Mouse (Mus musculus): Measurements from ENCODE around the gene Zdhhc19. TPM values are rescaled to one million over a fixed set of nuclear protein-coding genes. Genes with fewer than 3 reads are reported as not detected.

Gene Zdhhc19
- total RNA-seq, 4 experiments from 2014 or later, result not detected

DNA sequence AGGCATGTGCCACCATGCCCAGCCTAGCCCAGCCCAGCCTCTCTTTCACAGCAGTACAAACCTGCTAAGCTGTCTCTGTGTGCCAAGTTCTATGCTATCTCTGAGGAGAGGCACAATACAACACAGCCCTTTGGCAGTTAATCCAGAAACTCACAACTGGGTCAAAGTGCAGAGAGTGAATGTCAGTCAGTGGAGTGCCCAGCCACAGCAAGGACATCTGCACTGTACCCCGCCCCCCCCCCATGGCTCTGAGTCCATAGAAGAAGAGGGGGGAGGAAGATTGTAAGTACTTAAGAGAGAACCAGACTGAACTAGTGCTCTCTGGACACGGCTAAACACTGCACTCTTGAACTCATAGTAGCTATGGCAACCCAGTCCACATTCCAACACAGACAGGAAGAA, 55.3 kb downstream of the Zdhhc19 start:
- peak; percentile 12 for DNase-seq

DNA sequence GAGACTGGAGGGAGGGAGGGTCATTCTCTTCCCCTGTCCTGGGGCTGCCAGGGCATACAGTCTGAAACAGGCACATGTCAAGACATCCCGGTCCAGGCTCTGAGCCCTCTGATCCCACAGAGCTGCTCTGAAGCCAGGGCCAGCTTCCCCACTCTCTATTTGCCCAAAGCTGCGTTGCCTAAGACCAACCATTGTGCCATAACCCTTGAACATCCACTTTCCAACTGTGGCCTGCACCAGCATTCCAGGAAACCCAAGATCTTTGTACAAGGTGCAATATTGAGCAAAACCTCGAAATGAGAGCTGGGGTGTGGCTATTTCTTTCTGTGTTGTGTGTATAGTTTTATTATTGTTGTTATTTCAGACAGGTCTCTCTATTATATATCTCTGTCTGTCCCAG, 59.5 kb downstream of the Zdhhc19 start:
- no peak for DNase-seq

DNA sequence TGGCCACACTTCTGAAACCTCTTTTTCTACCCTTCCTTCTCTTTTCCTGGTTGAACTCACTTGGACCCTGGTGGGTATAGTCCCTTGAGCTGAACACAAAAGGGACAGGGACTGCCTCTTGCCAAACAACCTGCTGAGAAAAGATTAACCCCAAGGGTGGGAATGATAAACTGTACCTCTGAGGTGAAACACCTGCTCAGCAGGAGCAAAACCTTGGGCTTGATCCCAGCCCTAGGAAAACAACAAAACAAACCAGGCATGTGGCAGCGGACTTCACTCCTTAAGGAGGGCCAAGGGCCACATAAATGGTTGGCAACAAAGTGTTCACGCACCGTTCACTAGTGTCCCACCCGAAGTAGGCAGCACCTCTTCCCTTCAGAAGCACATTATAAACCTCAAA, 63.4 kb downstream of the Zdhhc19 start:
- DNase-seq, result no peak

DNA sequence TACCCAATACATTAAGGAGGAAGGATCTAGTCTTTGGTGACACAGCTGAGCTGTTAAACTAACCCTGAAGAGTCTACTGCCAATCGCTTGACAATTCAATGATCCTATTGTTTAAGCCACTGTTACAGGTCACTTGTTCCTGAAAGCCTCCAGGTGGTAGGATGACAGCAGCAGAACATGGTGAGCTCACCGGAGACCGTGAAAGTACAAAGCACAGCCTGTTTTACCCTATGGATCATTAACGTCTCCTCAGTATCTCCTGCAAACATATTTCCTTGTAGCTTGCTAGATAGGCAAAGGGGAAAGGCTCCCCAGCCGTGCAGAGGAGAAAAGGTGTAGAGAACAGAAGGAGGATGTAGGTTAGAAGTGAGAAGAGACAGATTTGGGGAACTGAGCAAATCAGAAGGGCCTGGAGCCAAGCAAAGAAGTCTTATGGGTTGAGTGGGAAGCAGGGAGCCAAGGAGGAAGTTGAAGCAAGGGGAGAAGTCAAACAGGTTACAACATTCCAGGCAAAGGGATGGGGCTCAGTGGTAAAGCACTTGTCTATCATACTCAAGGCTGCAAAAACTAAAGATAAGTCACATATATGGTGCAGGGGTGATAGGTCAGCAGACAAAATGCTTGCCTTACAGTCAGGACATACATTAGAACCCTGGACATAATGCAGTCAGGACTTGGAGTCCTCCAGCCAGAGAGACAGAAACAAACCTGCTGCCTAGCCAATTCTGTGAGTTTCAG, 67.2 kb downstream of the Zdhhc19 start:
- no peak for DNase-seq

DNA sequence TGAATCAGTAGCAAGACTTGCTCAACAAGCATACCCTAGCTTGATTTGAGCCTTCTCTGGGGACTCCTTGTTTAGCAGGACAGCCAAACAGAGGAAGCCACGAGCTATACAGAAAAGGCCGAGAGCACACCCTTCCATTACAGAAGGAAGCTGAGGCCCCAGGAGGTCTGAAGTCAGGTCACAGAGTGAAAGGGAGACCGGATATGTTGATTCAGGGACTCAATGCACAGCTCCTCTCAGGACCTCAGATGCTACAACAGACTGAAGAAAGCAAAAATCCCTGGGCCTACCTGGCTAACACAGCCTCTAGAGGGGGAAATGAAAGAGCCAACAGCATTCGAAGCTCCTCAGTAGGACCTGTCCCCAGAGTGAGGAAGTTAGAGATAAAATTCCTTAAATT, 71.2 kb downstream of the Zdhhc19 start:
- no peak for DNase-seq

DNA sequence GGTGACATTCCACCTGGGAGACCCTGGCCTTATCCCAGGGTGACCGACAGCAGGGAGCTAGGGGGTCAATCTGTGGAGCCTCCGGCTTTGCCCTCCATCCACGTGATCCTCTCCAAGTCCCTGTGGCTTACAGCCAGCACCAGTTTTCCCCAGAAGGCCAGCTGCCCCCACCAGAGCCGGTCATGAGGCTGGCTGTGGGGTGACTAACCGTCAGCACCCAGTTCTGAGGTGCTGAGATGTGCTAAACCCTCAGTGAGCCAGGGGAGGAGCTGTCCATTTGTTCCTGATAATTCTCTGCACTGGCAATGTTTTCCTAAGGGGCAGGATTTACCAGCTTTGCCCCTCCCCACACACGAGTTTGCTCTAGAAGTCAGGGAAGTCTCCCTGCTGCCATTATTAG, 72.3 kb downstream of the Zdhhc19 start:
- DNase-seq, result no peak

DNA sequence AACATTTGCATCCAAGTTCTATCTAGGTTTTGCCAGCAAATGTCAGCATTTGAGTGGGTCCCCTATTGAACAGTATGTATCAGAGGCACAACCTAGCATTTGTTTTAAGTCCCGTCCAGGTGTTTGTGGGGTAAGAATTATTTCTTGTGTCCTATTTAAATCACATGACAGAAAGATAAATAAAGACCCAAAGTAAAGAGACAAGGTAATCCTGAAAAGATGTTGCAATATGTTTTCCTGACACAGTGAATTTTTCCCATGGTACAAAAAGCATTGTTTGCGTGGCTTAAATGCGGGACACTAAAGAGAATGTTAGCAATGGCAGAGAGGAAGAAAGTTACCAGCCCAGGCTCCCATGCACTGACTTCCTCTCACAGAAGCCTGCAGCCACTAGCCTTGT, 74.0 kb downstream of the Zdhhc19 start:
- no peak for DNase-seq

DNA sequence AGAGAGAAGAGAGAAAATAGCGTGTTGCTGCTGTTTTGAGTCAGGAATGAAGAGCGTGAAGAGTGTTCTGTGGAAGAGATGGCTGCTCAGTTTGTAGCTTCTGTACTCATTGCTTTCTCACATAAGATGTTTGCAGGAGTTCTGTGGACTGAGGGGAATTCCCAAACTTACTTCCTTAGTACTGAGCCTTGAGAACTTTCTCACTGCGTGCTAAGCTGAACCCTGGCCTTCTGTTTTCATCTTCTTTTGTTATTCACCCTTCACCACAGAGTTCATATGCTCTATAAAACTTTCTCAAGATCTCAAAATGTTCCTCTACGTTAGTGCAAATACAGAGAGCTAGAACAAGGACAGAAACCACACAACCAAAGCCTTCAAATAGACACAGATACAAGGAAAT, 76.5 kb downstream of the Zdhhc19 start:
- DNase-seq, result no peak

DNA sequence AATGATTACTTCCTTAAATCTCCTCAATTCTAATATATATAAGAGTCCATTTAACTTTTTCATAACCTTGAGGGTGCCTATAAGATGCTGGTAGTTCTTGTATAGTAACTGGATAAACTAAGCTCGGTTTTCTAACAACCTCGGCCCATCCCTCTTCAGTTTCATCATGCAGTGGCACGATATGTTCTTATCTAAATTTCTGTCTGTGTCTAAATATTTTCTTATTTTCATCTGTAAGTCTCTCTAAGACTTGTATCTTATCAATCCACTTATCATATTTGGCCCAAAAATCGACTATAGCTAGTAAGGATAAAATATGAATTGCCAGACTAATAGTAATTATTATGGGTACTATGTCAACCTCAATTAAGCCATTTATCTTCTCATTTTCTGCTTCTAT, 90.4 kb downstream of the Zdhhc19 start:
- no peak for DNase-seq

DNA sequence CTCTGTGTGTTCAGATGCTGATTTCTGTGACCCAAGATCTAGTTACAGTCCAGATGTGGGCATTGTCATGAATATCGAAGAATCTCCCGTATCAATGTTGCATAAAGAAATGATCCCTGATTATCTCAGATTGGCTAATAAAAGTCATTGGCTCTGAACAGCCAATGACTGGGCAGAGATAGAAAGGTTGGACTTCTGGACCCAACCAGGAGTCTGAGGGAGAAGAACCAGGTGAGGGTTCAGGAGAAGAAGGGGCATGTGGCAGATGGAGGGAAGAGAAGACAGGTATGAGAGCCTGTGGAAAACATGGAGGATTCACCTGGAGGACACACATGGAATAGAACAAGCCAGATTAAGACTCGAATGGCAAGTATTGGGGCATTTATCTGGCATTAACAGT, 92.5 kb downstream of the Zdhhc19 start:
- no peak for DNase-seq

DNA sequence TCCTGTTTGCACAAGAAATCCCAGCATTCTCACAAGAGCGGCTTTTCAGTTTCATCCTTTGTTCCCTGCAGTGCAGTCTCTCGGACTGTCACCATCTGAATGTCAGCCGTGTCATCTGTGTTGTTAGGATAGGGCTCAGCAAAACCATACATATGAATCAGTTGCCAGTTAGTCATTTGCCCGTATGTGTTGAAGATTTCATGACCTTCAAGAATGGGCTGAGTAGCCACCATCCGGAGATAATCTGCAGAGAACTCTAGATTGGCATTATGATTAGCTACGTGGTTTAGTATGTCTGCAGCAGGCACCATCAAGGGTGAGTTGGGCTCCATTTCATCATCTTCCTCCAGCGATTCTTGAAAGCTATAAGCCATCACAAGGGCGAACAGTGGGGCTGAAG, 95.5 kb downstream of the Zdhhc19 start:
- DNase-seq, result no peak

DNA sequence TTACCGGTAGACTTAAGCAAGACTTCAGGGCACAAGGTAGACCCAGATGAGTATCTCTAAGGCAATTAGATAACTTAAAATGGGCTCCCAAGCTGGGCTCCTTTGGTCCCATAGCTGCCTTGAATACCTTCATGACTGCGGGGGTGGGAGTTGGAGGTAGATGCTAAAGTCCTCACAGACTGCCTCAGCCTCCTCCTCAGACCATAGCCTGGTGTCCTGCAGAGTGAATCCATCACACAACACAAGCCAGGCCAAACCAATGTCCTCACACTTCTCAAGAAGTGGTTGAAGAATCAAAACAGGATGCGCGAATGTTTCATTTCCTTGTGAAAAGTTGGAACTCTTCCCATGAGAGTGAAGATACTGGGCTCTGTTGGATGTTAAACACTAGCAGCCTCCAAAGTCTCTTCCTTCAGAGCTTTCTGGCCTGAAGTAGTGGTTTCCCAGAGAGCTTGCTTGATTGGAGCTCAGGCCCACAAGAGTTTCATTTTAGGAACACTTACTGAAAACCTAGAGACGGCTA, 97.3 kb downstream of the Zdhhc19 start:
- DNase-seq, result no peak

DNA sequence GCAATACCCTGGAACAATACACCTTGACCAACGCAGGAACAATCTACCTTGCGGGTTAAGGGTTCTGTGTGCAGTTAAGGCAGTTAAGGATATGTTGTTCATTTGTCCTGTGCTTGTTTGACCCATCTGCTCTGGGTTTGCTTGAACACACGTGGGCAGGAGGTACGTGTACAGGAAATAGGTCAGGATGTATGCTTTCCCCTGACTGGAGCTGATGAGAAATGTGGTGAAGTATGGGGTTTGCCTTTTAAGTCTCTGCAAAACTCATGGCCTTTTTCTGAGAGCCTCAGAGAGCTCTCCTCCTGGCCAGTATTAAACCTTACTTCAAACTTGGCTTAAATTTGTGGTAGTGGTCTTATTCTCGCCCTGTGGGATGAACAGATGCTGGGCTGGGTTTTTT, 97.9 kb downstream of the Zdhhc19 start:
- DNase-seq, result no peak

DNA sequence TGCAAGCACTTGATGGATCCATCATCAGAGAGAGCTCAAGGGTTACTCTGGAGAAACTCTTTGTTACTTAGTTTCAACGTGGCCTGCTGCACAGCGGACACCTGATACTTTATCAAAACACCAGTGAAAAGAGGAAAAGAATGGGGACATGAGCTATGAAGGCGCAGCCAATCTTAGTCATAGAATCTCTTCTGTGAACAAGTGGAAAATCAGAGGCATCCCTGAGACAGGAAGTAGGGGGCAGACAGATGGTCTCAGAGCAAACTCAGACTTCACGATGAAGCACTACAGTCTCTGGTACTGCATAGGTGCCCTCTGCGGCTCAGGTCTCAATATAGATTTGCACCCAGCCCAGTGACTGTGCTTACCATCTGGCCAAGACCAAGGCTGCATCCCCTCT, 98.6 kb downstream of the Zdhhc19 start:
- DNase-seq, result no peak

DNA sequence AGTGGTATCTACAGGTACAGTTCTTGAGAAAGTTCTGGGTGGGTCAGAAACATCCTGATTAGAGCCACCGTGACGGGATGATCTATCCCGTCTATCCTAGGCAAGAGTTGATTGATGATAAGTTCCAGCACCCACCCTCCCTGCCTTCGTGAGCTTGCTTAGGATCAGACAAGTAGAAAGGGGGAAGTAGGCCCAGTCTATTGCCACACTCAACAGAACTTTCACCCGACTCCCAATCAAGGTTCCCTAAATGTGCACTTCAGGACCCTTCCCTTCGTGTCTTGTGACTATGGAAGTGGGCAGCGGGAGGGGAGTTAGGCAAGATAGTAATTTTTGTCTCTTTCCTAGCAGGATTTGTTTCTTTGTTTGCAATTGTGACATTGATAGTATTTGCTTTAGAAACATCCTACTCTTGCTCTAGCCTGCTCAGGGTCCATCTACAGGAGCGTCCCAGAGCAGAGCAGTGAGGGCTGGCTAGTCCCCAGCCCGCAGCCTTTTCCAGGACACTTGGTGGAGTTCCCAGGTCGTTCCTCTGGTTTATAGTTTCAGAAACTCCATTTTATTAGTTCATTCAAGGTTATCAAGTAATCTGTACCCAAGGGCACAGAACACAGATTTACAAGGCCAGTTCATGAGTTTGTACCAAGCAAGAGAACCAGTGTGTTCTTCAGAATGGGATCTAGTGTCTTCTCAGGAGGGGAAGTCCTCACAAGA, 99.2 kb downstream of the Zdhhc19 start:
- DNase-seq, result peak; percentile 30

DNA sequence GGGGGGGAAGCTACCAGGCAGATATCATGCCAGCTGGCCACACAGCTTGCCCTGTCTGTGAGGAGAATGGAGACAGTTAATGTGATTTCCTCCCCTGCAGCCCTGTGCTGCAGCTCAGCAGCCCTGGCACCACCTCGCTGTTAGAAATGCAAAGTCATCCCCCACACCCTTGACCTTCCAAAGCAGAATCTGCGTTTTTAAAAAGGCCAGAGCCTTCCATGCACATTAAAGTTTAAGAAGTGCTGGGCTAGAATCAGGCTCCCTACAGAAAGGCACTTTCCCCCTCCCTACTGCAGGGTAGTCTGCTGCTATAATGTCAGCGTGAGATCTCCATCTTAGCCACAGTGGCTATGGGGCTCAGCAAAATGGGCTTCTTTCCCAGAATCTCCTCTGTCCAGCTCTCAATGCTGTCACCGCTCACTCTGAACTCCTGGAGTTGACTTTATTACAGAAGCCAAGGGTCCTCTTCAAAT, 101.9 kb downstream of the Zdhhc19 start:
- DNase-seq, result peak; percentile 45

DNA sequence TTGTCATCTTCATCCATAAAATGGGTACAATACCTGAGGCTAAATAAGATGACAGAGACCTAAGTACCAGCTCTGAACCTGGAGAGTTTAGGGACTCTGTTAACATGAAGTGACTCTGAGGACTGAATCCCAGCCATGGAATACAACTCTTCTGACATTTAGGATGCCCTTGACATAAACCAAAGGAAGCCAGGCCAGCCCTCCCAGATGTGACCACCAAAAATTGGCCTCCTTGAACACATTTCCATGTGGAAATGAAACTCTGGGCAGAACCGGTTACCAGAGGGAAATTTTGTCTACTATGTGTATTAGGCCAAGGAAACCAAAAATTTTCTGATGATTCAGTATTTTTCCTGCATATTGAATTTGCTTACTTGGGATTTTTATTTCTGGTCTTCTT, 103.1 kb downstream of the Zdhhc19 start:
- DNase-seq, result no peak

DNA sequence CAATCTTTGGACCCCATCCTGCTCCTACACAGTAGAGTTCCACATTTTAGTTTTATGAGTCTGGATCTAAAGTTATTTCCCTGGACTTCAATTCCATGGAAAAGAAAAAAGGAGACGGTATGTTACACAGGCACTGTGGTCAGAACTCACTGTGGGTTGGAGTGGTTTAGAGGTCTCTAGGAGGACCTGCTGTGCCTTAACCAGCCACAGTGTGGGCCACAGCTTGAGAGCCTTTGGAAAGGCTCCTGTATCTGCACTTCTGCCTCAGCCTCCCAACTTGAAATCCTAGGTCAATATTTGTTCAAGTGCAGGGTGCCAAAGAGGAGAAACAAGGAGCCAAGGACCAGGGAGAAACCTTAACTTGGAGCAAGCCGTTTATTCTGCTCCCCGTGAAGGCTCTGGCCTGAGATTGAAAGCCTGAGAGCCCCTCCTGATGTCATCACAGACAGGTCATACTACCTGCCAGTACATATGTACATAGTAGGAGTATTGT, 106.2 kb downstream of the Zdhhc19 start:
- DNase-seq, result no peak

DNA sequence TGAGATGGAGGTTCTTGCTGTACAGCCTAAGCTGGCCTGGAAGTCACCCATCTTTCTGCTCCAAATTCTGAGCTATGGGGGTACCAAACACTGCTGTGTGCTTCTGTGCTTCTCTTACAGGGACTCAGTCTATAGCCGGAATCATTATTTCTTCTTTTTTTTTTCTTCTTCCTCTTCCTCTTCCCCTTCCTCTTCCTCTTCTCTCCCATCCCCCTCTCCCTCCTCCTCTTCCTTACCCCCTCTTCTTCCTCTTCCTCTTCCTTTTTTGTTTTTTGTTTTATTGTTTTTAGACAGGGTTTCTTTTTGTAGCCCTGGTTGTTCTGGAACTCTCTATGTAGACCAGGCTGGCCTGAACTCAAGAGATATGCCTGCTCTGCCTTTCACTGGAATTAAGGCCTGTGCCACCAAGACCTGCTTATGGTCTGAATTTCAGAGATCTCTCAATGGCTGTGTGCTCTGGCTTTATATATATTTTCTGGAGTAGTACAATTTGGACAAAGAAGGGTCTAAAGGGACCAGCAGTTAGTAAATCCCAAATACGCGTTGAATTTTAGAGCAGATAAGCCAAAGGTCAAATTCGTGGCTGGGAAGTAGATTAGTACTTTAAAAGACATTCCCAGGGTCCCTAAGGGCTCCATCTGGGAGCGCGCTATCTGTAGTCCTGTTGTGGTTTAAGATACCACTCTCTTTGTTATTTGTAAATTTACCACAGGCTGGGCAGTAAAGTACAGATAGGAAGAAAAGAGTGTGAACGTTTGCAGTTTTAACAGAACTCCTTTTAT, 111.7 kb downstream of the Zdhhc19 start:
- no peak for DNase-seq

DNA sequence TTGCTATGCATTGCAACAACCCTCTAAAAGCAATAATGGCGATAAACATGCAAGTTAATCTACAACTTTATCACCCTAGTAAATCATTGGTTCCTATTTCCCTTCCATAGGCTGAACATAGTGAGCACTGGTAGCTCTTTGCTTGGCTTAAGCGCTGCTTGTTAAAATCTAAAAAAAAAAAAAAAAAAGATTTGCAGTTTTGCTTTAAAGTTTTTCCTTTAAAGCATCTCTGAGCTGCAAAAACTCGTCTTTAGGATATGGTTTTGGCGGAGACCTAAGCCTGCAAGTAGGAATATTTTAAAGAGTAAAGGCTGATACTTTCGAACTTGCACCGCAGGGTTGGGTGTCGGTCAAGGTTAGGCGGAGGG, 112.3 kb downstream of the Zdhhc19 start:
- DNase-seq, result no peak

DNA sequence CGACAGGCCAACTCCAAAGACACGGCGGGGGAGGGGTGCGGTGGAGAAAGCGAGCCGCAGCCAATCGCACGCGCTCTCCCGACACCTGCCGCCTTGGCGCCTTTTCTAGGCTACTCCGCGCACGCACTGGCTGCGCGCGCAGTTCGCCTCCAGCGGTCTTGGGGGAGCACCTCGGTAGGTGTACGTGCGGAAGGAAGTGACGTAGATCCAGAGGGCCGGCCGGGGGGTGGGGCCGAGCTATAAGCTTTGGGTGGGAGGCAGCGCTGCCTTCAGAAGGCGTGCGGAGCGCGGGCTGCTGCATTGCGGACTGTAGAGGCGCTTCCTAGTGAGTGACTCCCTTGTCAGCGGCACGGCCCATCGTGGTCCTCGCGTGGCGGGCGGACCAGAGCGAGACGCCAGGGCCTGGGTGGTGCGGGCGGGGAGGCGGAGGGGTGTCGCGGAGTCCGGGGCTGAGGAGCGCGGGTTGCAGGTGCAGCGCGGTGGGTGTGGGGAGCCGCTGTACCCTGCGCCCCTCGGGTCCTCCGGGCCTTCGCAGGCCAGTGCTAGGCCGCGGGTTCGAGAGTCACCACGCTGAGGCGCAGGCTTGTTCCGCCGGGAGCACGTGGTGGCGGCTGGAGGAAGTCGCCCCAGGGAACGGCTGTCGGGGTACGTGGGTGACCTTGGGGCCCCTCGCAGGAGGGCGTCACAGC, 112.8 kb downstream of the Zdhhc19 start, which contains the start of gene Tfrc:
Gene Tfrc (plus strand): TSS at position 209 of the 689 bp plus-strand sequence.
- peak; percentile 96 for DNase-seq

DNA sequence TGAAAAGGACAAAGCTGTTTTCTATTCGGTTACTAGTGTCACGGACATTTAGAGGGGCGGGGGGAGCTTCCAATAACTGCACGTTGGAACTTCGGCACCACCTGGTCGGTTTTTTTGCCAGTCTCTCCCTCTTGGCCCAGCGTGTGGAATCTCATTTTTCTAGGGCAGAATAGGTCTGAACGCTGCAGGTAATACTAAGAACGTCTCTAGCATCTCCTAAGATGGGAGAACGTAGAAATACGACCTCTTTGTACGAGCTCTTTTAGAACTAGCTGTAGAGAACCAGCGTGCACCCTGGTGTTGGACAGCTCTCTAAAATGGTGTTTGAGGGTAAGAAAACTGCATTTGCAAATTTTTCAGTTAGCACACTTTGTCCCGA, 113.3 kb downstream of the Zdhhc19 start:
- DNase-seq, result no peak
